Mouse (Mus musculus) C2C12 (cell line): ENCODE measurements around the gene Cpne4.

ENCODE experiments used
- CTCF ChIP-seq: IDR thresholded peaks from one replicate; pipeline ENCODE4 v1.5.1; 2011; ENCODE audit not compliant: control insufficient read depth, insufficient read depth, insufficient read length
- MAX ChIP-seq: IDR thresholded peaks from one replicate; pipeline ENCODE4 v1.6.1; 2011; ENCODE audit warnings: mild to moderate bottlenecking, control low read depth

- TF ChIP-seq CTCF: no peak
- TF ChIP-seq MAX: no peak
These were observed 35.6 kb downstream of the Cpne4 start for GRCm38 (mm10) chr9:104582675-104583074.
